13 mouse cellular contexts compared by ENCODE assay signal in genomic region chr7:109592184-109592583, GRCm38 (mm10).
DNase-seq lines count a peak whose midpoint lies in the region; ATAC-seq and TF ChIP-seq lines count a peak whose summit lies in the region.
"Had no signal": no experiment of that assay in that cellular context is flagged by ENCODE, and none has a peak within 500 bp of the region (broad histone marks: within the 10 kb centered on the region; RNA-seq: fewer than 3 reads in every experiment).

No protein-coding gene starts in this region.

- intact Hi-C loops in heart, postnatal 36 days (cut with DNase I), result no loop called here

- no peak overlapping the region for H3K4me2 ChIP-seq in midbrain, embryonic 12.5 days (replicated peaks)
- no peak overlapping the region for H3K4me2 ChIP-seq in midbrain, embryonic 11.5 days
- H3K4me2 ChIP-seq in lung, embryonic 15.5 days, result no peak overlapping the region
- no peak overlapping the region for H3K4me2 ChIP-seq in stomach, postnatal 0 days (replicated peaks; ENCODE audit: low read depth)
- H3K4me2 ChIP-seq: forebrain, embryonic 15.5 days; limb, embryonic 15.5 days had no signal

- peak; percentile 53 to 63 for DNase-seq in heart, adult 18-20 months
- DNase-seq in heart, postnatal 36 days, result no peak
- no peak for DNase-seq in midbrain, embryonic 11.5 days (ENCODE audit: low spot score, missing footprints)
- no peak for DNase-seq in stomach, postnatal 0 days (ENCODE audit: low spot score)
- DNase-seq in MN1 (ENCODE audit: low spot score), result no peak
- no peak for DNase-seq in layer of hippocampus, adult 8-10 months (ENCODE audit: low spot score in 2 of 2)
- DNase-seq: cerebellum, adult 8-10 months; kidney, adult 8-10 months had no signal

- no peak overlapping the region for H3K27ac ChIP-seq in midbrain, embryonic 12.5 days (replicated peaks)
- H3K27ac ChIP-seq in midbrain, embryonic 11.5 days (ENCODE audit: low read depth, low read length), result no peak overlapping the region
- H3K27ac ChIP-seq in lung, embryonic 15.5 days, result peak overlapping the region; percentile 42
- H3K27ac ChIP-seq in stomach, postnatal 0 days (replicated peaks), result peak overlapping the region; percentile 71
- H3K27ac ChIP-seq: forebrain, embryonic 15.5 days; limb, embryonic 15.5 days; midbrain, embryonic 10.5 days had no signal

- no peak for TF ChIP-seq CTCF in stomach, postnatal 0 days (IDR thresholded peaks at IDR 0.05; ENCODE audit: low read depth)

- no peaks in the 10 kb centered on the region for H3K36me3 ChIP-seq in midbrain, embryonic 12.5 days
- H3K36me3 ChIP-seq in midbrain, embryonic 11.5 days (ENCODE audit: control insufficient read depth, insufficient read depth, low read length), result no peaks in the 10 kb centered on the region
- H3K36me3 ChIP-seq in lung, embryonic 15.5 days, result no peaks in the 10 kb centered on the region
- H3K36me3 ChIP-seq in stomach, postnatal 0 days (ENCODE audit: control insufficient read depth, insufficient read depth, low read length), result no peaks in the 10 kb centered on the region
- H3K36me3 ChIP-seq: forebrain, embryonic 15.5 days; limb, embryonic 15.5 days; midbrain, embryonic 10.5 days had no signal

- ATAC-seq in midbrain, embryonic 12.5 days (ENCODE audit: low FRiP score, low read depth), result no peak
- ATAC-seq in midbrain, embryonic 11.5 days (ENCODE audit: low FRiP score), result no peak
- ATAC-seq in lung, embryonic 15.5 days (ENCODE audit: borderline replicate concordance, extremely low read depth, low FRiP score, low TSS enrichment), result peak; percentile 43; the same call in 1 of the 2 replicates
- peak; percentile 69 for ATAC-seq in stomach, postnatal 0 days (ENCODE audit: low FRiP score, low TSS enrichment)
- ATAC-seq: forebrain, embryonic 15.5 days had no signal

- H3K9me3 ChIP-seq in midbrain, embryonic 12.5 days, result no peaks in the 10 kb centered on the region
- H3K9me3 ChIP-seq in midbrain, embryonic 11.5 days (ENCODE audit: control insufficient read depth, low read length), result no peaks in the 10 kb centered on the region
- no peaks in the 10 kb centered on the region for H3K9me3 ChIP-seq in lung, embryonic 15.5 days
- H3K9me3 ChIP-seq in stomach, postnatal 0 days (ENCODE audit: control insufficient read depth, low read length), result no peaks in the 10 kb centered on the region
- H3K9me3 ChIP-seq: forebrain, embryonic 15.5 days; limb, embryonic 15.5 days; midbrain, embryonic 10.5 days had no signal

- 72% methylated on average over 4 of the region's 4 CpGs for WGBS in midbrain, embryonic 12.5 days
- 68% methylated on average over 4 of the region's 4 CpGs for WGBS in midbrain, embryonic 11.5 days
- 21% methylated on average over 4 of the region's 4 CpGs for WGBS in lung, embryonic 15.5 days
- WGBS in stomach, postnatal 0 days, result 36% methylated on average over 4 of the region's 4 CpGs

- 0 out of 2 replicates have a peak overlapping the region, but pooled peaks have one; percentile 7 for H3K9ac ChIP-seq in midbrain, embryonic 12.5 days (replicated peaks)
- H3K9ac ChIP-seq in midbrain, embryonic 11.5 days (ENCODE audit: low read length), result no peak overlapping the region
- no peak overlapping the region for H3K9ac ChIP-seq in lung, embryonic 15.5 days
- no peak overlapping the region for H3K9ac ChIP-seq in stomach, postnatal 0 days (ENCODE audit: low read length)
- H3K9ac ChIP-seq: forebrain, embryonic 15.5 days; limb, embryonic 15.5 days had no signal

- H3K4me3 ChIP-seq in midbrain, embryonic 12.5 days, result no peak overlapping the region
- H3K4me3 ChIP-seq in midbrain, embryonic 11.5 days (ENCODE audit: low read depth, low read length), result no peak overlapping the region
- no peak overlapping the region for H3K4me3 ChIP-seq in lung, embryonic 15.5 days
- no peak overlapping the region for H3K4me3 ChIP-seq in stomach, postnatal 0 days (ENCODE audit: low read depth, low read length)
- H3K4me3 ChIP-seq: forebrain, embryonic 15.5 days; limb, embryonic 15.5 days; midbrain, embryonic 10.5 days had no signal

- H3K4me1 ChIP-seq in midbrain, embryonic 12.5 days, result no peaks in the 10 kb centered on the region
- H3K4me1 ChIP-seq in midbrain, embryonic 11.5 days (ENCODE audit: control insufficient read depth, insufficient read depth, low read length), result no peaks in the 10 kb centered on the region
- H3K4me1 ChIP-seq in lung, embryonic 15.5 days, result peaks cover 46% of the 10 kb centered on the region
- H3K4me1 ChIP-seq in stomach, postnatal 0 days (replicated peaks; ENCODE audit: control insufficient read depth, insufficient read depth), result peaks cover 19% of the 10 kb centered on the region
- H3K4me1 ChIP-seq: forebrain, embryonic 15.5 days had no signal

- H3K27me3 ChIP-seq in midbrain, embryonic 12.5 days, result no peaks in the 10 kb centered on the region
- H3K27me3 ChIP-seq in midbrain, embryonic 11.5 days (ENCODE audit: control insufficient read depth, insufficient read depth, low read length), result no peaks in the 10 kb centered on the region
- H3K27me3 ChIP-seq in lung, embryonic 15.5 days, result no peaks in the 10 kb centered on the region
- no peaks in the 10 kb centered on the region for H3K27me3 ChIP-seq in stomach, postnatal 0 days (ENCODE audit: control insufficient read depth, insufficient read depth, low read length)
- H3K27me3 ChIP-seq: forebrain, embryonic 15.5 days; limb, embryonic 15.5 days had no signal

- no peak for TF ChIP-seq EP300 in stomach, postnatal 0 days (optimal IDR thresholded peaks at IDR 0.05)

Comparison
In these comparisons a context has a peak if more than half of its experiments do, and no peak if none do; other contexts are left out.
1. DNase-seq: peak in heart, adult 18-20 months (2 of 2); none in heart, postnatal 36 days (0 of 2), midbrain, embryonic 11.5 days (single experiment), stomach, postnatal 0 days (single experiment), MN1 (single experiment) and layer of hippocampus, adult 8-10 months (0 of 2).
2. ATAC-seq: peak in lung, embryonic 15.5 days (single experiment) and stomach, postnatal 0 days (single experiment); none in midbrain, embryonic 12.5 days (single experiment) and midbrain, embryonic 11.5 days (single experiment).
3. H3K27ac ChIP-seq: peak in lung, embryonic 15.5 days (single experiment) and stomach, postnatal 0 days (single experiment); none in midbrain, embryonic 12.5 days (single experiment) and midbrain, embryonic 11.5 days (single experiment).